Mouse (Mus musculus) gastrocnemius, postnatal 36 days (tissue): ENCODE results near the gene Adgrf4. TPM values are rescaled to one million over a fixed set of nuclear protein-coding genes. Genes with fewer than 3 reads are reported as not detected.

Source experiments
- DNase-seq, 2 experiments: peaks; one replicate each; pipeline ENCODE4 v3.0.0; 2022
- intact Hi-C: fragments of 180-260 bp; cut with DNase I; formaldehyde crosslinking; loops from one replicate; pipeline ENCODE4 v1.15.1; 2025
- long read RNA-seq, 2 experiments: library from polyadenylated mRNA; stranded (forward); transcript quantifications; one replicate each; pipeline ENCODE4 v2.0.0; 2021
- total RNA-seq, 2 experiments: library from RNA; stranded (reverse); gene quantifications; 2 replicates each; pipeline ENCODE4 v1.2.3; 2021

Adgrf4 gene
- under 1 TPM; 0.08 to 0.15 TPM for total RNA-seq
- long read RNA-seq, experiment 1: 0 reads
- long read RNA-seq, experiment 2: 0 reads

DNA sequence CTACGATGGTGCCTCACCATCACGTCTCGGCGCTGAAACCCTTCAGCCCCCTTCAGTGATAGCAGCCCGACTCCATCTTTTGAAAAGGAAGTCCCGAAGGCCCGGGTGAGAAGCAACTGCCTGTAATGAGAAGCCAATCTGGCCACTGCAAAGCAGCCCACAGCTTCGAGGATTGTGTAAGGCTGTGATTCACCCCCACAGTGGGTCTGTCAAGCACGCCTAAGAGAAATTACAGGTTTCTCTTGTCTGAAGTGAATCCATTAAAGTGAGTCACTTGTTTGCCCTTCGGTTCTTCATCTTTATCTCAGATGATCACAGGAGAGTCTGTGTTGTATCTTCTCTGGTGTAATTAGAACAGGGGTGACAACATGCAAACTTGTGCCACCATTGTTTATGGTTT lies at the start of gene Adgrf4:
Adgrf4 (minus strand) TSS at position 149 of the 400 bp plus-strand sequence.
- intact Hi-C loops: no loop called here
- DNase-seq: no peak

DNA sequence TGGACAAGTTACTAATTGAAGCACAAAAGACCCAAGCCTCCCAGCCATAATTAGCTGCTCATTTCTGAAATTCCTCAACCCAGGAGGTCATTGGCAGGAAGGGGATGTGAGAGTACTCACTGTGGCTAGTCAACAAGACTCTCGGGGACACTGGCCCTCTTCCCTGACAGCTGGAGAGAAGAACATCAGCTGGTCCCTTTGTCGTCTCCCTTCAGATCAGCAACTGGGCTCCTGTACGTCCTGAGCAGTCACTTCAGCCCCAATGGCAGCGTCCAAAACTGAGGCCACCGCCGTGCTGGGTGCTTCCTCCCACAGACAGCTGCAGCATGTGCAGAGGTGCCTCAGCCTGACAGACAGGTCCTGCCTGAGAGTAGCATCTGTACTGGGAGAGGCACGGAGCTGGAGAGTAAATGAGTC lies 49.7 kb upstream of the Adgrf4 start, which contains the start of gene Adgrf2:
Adgrf2 (minus strand) TSS at position 379 of the 417 bp plus-strand sequence.
- no peak for DNase-seq
- intact Hi-C loops: no loop called here

DNA sequence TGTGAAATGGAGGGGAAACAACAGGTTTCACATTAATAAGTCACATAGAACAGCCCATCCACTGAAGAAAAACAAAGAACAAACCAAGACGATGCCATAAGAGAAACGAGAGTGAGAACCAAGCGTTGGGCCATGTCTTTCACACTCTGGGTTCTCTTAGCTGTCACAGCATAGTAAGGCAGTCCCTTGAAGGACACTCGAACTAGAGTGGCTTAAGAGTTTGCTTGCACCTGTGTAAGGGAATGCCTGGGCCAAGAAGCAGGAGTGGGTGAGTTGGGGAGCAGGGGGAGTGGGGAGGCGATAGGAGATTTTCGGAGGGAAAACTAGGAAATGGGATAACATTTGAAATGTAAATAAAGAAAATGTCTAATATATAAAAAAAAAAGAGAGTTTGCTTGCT lies 46.7 kb upstream of the Adgrf4 start:
- DNase-seq: no peak
- intact Hi-C loops: no loop called here

- intact Hi-C loops: no loop called here
- no peak for DNase-seq
These were observed 25.1 kb upstream of the Adgrf4 start for GRCm38 (mm10) chr17:42717161-42717560.

DNA sequence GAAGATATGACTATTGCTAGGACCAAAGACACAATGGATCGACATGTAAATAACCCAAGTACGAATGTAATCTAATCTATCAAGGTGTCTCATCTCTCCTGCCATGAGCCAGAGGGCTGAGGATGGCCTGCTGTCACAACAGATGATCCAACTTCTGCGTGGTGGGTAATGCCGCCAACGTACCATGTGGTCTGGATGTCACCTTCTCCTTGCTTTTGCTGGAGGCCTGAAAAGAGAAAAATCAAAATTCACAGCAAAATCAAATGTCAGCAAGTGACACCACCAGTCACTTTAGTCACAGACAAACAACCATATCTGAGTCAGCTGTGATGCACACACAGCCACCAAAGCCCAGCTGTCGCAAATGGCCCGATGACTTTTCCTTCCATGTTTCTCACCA lies 22.9 kb upstream of the Adgrf4 start:
- intact Hi-C loops: no loop called here
- DNase-seq: no peak

DNA sequence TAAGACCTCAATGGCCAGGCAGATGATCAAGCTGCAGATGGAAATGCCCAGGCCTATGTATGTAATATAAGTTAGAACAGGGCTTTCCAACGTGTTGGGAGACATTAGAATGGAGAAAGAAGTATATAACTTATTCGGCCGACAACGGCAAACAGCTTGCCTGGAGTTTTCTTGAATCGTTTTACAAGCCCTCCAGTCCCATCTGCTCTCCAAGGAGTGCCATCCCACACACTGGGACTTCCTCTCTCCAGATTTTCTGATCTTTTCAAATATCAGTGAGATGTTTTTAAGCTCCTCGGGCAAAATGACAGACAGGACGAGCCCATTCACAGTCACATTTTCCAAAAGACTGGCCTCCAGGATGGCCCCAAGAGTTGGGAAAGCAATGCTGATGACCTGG lies 18.6 kb upstream of the Adgrf4 start:
- DNase-seq: no peak
- intact Hi-C loops: no loop called here

GRCm38 (mm10) chr17:42705611-42706010 lies 13.5 kb upstream of the Adgrf4 start:
- DNase-seq: no peak
- intact Hi-C loops: no loop called here

DNA sequence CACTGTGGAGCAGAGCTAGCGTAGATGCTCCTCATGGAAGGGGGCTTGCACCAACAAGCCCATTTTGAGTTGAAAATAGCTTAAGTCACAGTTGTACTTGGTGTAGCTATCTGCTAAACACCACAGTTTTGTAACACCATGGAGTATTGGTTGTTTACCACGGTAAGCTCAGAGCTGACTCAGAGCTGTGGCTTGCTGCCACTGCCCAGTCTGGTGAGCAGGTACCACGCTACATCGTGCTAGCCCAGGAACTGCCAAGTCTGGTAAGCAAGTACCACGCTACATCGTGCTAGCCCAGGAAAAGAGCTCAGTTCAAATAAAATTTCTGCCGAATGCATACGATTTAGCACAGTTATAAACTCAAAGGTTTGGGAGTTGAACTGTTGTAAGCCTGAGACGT lies 10.1 kb upstream of the Adgrf4 start:
- intact Hi-C loops: no loop called here
- no peak for DNase-seq

GRCm38 (mm10) chr17:42694730-42695129 lies 2.6 kb upstream of the Adgrf4 start:
- no peak for DNase-seq
- intact Hi-C loops: no loop called here

DNA sequence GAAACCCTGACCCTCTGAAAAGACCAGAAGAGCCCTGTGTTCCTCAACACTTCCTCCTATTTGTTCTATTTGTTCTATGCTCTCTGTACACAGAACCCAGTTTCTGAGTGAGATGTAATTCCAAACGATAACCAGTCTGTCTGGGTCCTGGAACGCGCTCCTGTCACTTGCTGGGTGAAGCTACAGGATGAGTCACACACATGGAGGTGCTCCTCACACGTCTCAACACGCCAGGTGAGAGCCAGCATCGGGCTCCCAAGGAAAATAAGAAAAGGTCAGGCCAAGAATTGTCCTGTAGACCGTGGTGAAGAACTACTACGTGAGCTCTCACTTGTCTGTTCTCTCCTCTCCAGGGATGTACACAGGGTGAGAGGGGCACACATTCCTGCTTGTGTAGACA lies 1.6 kb downstream of the Adgrf4 start:
- no peak for DNase-seq
- intact Hi-C loops: no loop called here

- peak in 1 of 2 experiments; percentile 17 for DNase-seq
- intact Hi-C loops: no loop called here
These were observed 33.3 kb downstream of the Adgrf4 start for GRCm38 (mm10) chr17:42658634-42659422.

DNA sequence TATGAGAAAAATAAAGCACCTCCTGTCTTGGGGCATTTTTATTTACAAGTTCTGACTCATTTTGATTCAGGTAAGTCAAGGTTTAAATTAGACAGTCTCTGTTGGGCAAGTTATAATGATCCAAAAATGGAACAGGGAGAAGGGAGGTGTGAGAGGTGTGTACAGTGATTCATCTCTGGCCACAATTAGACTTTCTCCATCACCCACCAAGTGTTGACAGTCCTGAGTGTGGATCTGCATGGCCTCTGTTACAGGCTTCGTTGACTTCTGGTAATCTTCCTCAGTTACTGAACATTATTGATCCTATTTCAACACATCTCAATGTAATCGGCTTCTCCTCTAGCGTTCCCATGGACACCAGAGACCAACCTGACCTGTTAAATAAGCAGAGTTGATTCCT lies 48.7 kb downstream of the Adgrf4 start:
- intact Hi-C loops: no loop called here
- DNase-seq: no peak

DNA sequence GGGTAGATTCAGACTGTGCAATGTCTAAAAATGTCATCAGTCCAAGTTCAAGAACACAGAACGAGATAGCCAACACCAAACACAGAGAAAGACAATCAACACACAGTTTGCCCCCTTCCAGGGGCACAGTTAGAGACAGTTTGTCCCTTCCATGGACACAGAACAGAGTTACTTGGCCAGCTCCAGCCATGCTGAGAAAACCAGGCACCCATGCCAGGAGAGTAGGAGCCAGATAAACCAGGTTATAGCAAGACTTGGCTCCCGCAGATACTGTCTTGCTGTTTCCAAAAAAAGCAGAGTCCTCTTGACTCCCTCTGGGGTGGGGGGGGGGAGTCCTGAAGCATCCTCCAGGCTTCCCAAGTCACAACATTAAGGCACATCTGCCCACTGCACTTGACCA lies 61.9 kb downstream of the Adgrf4 start:
- intact Hi-C loops: no loop called here
- no peak for DNase-seq

DNA sequence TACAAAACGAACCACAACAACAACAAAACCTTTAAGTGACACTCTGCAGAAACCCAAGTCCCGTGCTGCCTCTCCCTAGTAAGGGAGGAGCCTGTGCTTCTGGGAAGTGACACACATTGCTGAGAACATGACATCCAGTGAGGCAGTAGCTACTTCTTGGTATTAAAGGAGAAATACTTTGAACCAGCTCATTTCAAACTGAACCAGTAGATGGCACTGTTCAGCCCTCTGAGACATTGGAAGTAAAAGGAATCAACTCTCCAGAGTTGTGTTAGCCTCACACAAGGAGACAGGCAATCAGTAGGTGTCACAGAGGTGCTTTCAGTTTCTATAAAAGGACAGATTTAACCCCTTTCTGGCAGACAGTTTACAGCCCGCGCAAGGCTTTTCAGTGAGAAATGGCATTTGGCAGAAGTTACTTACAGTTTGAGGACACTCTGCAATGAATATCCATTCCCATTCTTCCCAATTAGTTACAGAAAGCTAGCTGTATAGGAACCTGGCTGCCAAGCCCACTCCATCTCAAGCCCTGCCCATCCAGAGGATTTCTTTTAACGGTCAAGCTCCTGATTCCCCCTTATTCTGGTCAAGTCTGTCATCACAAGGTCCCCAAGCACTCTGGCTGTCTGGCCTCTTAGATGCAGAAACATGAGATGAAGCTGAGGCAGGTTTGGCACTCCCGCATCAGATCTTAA lies 78.9 kb downstream of the Adgrf4 start:
- intact Hi-C loops: no loop called here
- no peak for DNase-seq

DNA sequence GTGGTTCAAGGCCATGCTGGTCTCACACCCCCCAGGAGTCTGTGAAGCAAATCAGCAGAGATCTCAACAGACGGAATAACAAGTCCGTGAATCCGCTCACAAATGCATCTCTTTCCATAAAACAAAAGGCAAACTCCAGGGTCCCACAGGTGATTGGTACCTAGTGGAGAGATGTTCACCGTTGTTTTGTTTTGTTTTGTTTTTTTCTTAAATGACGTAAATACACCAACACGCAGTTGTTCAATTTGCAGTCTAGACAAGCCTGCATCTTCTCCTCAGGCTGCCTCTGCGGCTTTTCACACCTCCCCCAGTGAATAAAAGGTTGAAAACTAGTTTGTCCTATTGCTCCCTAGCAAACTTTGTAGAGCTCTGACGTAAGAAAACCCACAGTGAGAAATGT lies 80.8 kb downstream of the Adgrf4 start, which contains the start of gene Opn5:
Opn5 (minus strand) TSS at position 101 of the 400 bp plus-strand sequence.
- DNase-seq: no peak
- intact Hi-C loops: no loop called here

- DNase-seq: no peak
- intact Hi-C loops: loop anchor here (10.0 kb wide), 1 partner anchor 1633 kb away; no protein-coding TSS in a partner anchor
These were observed 83.8 kb downstream of the Adgrf4 start for GRCm38 (mm10) chr17:42608270-42608669.

Other genes with a start within 250 kb of the Adgrf4 start
- gene Opn5, start 80.9 kb downstream of the Adgrf4 start, total RNA-seq: not detected
- gene Adgrf2, start 49.9 kb upstream of the Adgrf4 start, total RNA-seq: under 1 TPM; 0.25 to 0.26 TPM
- 10 to 100 TPM; 12.4 to 13.4 TPM for gene Cd2ap, start 184.4 kb upstream of the Adgrf4 start, total RNA-seq